Mouse (Mus musculus) left cerebral cortex, adult 9 months (tissue): ENCODE measurements around the gene Elobl.

ENCODE experiments used
- DNase-seq, 2 experiments: peaks; one replicate each; pipeline ENCODE4 v3.0.0; 2022; ENCODE audit warnings: low spot score in 2 of 2

Elobl gene

GRCm38 (mm10) chr11:88988956-88989355, 22.2 kb upstream of the Elobl start:
- no peak for DNase-seq

- DNase-seq: no peak
Measured at GRCm38 (mm10) chr11:88986616-88987015, 19.9 kb upstream of the Elobl start.

GRCm38 (mm10) chr11:88981337-88981736, 14.6 kb upstream of the Elobl start:
- DNase-seq: no peak

- DNase-seq: no peak
Measured at GRCm38 (mm10) chr11:88977188-88977587, 10.5 kb upstream of the Elobl start.

GRCm38 (mm10) chr11:88976320-88976719, 9.6 kb upstream of the Elobl start:
- no peak for DNase-seq

- peak; percentile 78 to 95 for DNase-seq
Measured at GRCm38 (mm10) chr11:88973776-88974701, 7.3 kb upstream of the Elobl start.

GRCm38 (mm10) chr11:88970202-88970732, 3.5 kb upstream of the Elobl start, which contains the start of gene Coil:
TSS of gene Coil (plus strand) at chr11:88970252.
- DNase-seq: no peak

- no peak for DNase-seq
Measured at GRCm38 (mm10) chr11:88958851-88959250, 7.9 kb downstream of the Elobl start.

- DNase-seq: peak; percentile 86 to 97
Measured at GRCm38 (mm10) chr11:88955217-88955969, 11.3 kb downstream of the Elobl start, which contains the start of gene Scpep1. TSS of gene Scpep1 (minus strand) at chr11:88955465.

- DNase-seq: no peak
Measured at GRCm38 (mm10) chr11:88954803-88955202, 11.9 kb downstream of the Elobl start.

GRCm38 (mm10) chr11:88953582-88953981, 13.1 kb downstream of the Elobl start:
- DNase-seq: no peak

- no peak for DNase-seq
Measured at GRCm38 (mm10) chr11:88952117-88952516, 14.6 kb downstream of the Elobl start.

- DNase-seq: no peak
Measured at GRCm38 (mm10) chr11:88951576-88951975, 15.2 kb downstream of the Elobl start.

- no peak for DNase-seq
Measured at GRCm38 (mm10) chr11:88950640-88951250, 16.0 kb downstream of the Elobl start.

- no peak for DNase-seq
Measured at GRCm38 (mm10) chr11:88949802-88950639, 16.7 kb downstream of the Elobl start.

GRCm38 (mm10) chr11:88948896-88949295, 17.8 kb downstream of the Elobl start:
- DNase-seq: no peak

- no peak for DNase-seq
Measured at GRCm38 (mm10) chr11:88945971-88946585, 20.7 kb downstream of the Elobl start.

GRCm38 (mm10) chr11:88941489-88941888, 25.2 kb downstream of the Elobl start:
- DNase-seq: no peak

- peak in 1 of 2 experiments; percentile 27 for DNase-seq
Measured at GRCm38 (mm10) chr11:88939634-88940033, 27.1 kb downstream of the Elobl start.

GRCm38 (mm10) chr11:88938770-88939169, 28.0 kb downstream of the Elobl start:
- DNase-seq: no peak
